Mouse (Mus musculus): ENCODE data around the gene Rbm34.
"Not testable (repeated sequence)": the region's sequence is repeated elsewhere in the genome, so short reads cannot be mapped to it uniquely, and the experiment has no call there.

Rbm34 gene

GRCm38 (mm10) chr8:126919255-126919654, 51.6 kb downstream of the Rbm34 start:
- no peak for DNase-seq (ENCODE audit: extremely low spot score)

DNA sequence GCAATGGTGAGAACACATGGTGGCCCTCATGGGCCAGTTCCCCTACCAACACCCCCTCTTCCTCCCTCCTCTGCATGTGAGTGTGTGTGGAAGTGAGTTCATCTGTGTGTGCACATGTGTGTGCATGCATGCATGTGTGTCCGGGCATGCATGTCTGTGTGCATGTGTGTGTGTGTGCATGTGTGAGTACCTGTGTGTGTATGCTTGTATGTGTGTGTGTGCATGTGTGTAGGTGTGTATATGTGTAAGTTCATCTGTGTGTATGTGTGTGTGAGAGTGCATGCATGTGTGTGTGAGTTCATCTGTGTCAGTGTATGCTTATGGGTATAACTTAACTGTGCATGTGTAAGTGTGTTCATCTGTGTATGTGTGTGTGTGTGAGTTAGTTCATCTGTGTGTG, 52.5 kb downstream of the Rbm34 start:
- no peak for DNase-seq (ENCODE audit: extremely low spot score)

- DNase-seq (ENCODE audit: extremely low spot score), result no peak
These were observed 53.5 kb downstream of the Rbm34 start for GRCm38 (mm10) chr8:126917179-126917905.

DNA sequence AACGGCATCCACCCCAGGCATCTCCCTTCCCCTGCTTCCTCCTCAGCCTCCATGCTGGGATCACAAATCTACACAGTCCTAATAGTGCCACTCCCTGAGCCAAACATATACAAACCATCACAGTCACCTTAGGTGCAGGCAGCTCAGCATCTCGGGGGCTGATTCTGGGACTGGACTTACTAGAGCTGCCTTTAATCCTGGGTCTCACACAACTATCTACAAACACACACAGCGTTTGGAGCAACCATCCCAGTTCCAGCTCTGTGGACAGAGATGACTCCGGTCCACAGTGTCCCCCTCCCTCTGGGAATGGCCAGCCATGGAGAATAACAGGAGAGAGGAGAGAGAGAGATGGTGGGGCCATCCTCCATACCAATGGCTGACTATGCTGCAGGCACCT, 54.3 kb downstream of the Rbm34 start:
- DNase-seq (ENCODE audit: extremely low spot score), result no peak

DNA sequence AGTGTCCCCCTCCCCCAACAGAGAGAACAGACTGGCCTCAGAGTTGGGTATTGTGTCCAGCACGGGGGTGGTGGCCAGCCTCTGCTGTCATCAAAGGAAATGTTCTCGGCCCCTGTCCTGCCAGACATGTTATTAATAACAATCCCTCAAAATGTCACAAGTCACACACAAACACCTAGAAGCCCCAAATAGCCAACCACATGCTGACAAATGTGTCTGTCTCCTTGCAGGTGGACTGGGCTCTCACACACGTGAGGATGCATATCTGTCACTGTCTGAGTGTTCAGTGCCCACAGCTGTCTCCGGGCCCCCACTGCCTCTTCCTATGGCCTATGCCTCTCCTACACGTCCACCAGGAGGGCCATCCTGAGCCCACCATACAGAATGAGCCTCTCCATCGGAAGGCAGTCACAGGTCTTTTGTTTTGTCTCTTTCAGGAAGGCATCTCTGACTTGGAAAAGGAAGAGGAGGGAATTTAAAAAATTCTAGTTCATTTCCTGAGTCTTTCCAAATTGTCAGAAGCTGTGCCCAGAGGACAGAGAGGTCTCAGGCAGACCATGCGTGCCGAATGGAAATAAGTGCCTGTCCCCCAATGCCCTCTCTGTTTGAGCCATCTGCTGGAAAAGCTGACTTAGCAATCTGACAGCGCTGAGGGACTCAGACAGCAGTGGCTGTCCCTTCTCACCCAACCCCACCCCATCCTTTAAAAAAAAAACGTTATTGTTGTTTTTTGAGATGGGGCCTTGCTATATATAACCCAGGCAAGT, 56.1 kb downstream of the Rbm34 start:
- no peak for DNase-seq (ENCODE audit: extremely low spot score)

GRCm38 (mm10) chr8:126914107-126914490, 56.8 kb downstream of the Rbm34 start:
- not testable (repeated sequence) for DNase-seq (ENCODE audit: extremely low spot score)

DNA sequence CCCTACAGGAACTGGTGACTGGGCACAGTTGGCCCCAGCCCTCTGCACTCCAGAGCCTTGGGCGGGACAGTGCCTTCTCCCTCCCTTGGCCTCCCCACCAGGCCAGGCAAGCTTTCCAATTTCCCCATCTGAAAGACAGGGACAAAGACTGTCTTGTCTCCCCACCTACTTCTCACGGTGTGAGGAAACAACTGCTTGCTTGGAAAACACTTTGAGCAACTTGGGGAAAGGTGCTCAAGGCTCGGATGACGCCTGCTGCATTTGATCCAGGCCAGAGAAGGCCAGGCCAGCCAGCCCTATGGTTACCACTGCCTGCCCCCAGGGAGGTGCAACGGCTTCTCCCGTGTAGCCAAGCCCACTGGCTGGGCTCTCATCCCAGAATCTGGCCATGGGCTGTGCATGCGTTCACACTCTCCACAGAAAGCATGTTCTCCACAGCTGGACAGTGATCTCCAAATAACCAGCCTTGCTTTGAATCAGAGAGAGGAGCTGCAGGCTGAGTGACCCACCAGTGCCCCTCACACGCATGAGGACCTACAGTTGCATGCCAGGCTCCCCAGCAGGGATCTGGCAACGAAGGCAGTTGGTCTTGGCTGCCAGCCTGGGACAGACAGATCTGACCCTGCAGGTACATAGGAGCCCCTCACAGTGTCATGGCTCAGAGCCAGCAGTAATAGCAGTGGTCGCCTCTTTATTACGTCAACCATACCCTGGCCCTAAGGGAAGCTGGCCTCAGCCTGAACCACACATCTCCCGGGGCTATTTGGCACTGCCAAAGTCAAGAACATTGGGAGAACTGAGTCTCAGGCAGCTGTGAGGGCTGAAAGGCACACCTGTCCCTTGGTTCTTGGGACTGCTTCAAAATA, 57.4 kb downstream of the Rbm34 start:
- DNase-seq (ENCODE audit: extremely low spot score), result no peak

GRCm38 (mm10) chr8:126909371-126909802, 61.5 kb downstream of the Rbm34 start:
- no peak for DNase-seq (ENCODE audit: extremely low spot score)

- no peak for DNase-seq (ENCODE audit: extremely low spot score)
These were observed 62.1 kb downstream of the Rbm34 start for GRCm38 (mm10) chr8:126908805-126909204.

- no peak for DNase-seq (ENCODE audit: extremely low spot score)
These were observed 62.9 kb downstream of the Rbm34 start for GRCm38 (mm10) chr8:126907968-126908367.

- no peak for DNase-seq (ENCODE audit: extremely low spot score)
These were observed 63.5 kb downstream of the Rbm34 start for GRCm38 (mm10) chr8:126907374-126907773.

GRCm38 (mm10) chr8:126905387-126905786, 65.5 kb downstream of the Rbm34 start:
- no peak for DNase-seq (ENCODE audit: extremely low spot score)

DNA sequence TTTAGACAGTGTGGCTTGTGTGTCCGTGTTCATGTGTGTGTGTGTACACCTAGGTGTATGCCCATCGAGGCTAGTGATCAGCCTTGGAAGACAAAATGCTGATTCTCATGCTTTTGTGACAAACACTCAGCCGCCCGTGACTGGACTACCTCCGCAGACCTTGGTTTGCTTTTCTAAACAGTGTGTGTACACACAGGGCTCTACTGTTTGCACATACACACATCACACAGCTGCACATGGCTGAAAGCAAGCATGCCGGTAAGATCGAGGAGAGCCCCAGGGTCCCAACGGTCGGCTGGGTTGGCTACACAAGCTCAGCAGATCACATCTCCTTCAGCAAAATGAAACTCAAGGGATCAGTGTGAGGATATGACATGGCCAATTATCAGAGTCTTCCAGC, 66.9 kb downstream of the Rbm34 start:
- DNase-seq (ENCODE audit: extremely low spot score), result no peak

DNA sequence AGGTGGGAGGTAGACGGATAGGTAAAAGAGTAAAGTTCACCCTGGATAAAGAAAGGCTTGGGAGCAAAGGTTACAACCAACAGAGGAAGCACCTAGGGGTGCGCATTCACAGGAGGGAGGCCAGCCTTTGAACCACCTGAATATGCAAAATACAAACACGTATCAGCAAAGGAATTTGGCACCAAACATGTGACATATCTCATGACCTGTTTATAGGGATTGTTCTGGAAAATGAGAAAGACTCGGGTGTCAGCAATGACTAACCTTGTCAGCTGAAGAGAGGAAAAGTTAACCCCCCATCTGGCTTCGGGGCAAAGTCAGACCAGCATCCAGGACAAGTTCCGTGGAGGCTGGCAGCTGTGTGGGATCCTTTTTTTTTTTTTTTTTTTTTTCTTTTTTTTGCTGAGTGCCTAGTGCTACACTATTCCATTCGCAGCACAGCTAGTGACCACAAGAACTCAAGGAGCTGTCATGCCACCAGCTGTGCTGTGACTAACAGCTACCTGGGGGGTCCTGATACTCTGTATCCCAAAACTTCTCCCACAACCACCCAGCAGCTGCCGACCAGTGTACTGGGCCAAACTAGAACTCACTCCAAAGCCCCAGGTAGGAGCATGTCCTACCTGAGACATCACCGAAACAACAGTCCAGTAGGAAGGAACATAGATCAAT, 67.5 kb downstream of the Rbm34 start:
- no peak for DNase-seq (ENCODE audit: extremely low spot score)

DNA sequence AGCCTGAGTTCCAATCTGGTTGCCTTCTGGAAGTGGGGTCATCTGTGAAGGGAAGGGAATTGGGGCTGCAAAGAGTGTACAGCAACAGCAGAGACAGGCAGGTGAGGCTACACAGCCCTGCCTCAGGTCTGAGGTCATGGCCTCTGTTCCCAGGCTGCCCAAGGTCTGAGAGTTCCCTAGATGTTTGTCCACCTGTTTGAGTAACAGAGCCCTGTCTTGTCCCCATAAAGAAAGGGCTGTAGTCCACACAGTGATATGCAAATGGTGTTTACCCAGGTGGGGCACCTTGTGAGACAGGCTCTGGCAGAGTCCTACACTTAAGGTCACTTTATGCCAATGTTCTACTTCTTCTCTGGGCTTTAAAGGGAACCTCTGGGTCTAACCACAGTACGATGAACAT, 69.3 kb downstream of the Rbm34 start:
- DNase-seq (ENCODE audit: extremely low spot score), result no peak

DNA sequence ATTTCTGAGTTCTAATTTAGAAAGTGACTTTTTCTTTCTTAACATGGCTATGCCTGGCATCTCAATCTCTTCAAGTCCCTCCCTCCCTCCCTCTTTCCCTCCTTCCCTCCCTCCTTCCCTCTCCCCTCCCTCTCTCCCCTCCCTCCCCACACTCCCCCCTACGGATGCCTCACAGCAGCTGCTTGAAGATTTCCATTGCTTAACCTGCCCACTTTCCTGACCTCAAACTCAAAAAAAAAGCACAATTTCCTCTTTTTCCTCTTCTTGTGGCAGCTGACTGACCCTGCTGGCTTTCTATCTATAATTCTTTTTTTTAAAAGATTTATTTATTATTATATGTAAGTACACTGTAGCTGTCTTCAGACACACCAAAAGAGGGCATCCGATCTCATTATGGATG, 69.8 kb downstream of the Rbm34 start:
- DNase-seq (ENCODE audit: extremely low spot score), result no peak

Measured in embryo, embryonic 9.5 days (tissue).